Mouse (Mus musculus) thymus, postnatal 14 days (tissue): ENCODE measurements around the gene Sh2d3c.

Experiments used
- DNase-seq: peaks from one replicate; pipeline ENCODE4 v3.0.0; 2021

The Sh2d3c gene

DNA sequence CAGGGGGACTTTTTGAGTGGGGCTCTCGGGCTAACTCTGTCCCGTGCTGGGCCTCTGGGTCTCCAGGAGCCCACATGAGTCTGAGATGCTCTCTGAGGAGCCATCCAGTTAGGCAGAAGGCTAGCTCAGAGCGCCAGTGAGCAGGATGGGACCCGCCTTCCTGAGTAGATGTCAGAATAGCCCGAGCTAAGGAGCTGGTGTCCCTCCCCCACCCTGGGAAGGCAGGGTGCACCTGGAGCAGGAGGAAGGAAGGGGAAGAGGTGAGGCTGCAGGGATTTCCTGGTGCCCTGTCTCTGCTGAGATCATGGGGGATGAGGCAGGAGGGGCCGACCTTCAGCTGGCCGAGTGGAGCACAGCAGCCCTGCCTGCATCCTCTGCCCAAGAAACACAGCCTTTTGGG lies 7.6 kb downstream of the Sh2d3c start:
- peak; percentile 32 for DNase-seq

GRCm38 (mm10) chr2:32729547-32729946 lies 8.7 kb downstream of the Sh2d3c start:
- no peak for DNase-seq

DNA sequence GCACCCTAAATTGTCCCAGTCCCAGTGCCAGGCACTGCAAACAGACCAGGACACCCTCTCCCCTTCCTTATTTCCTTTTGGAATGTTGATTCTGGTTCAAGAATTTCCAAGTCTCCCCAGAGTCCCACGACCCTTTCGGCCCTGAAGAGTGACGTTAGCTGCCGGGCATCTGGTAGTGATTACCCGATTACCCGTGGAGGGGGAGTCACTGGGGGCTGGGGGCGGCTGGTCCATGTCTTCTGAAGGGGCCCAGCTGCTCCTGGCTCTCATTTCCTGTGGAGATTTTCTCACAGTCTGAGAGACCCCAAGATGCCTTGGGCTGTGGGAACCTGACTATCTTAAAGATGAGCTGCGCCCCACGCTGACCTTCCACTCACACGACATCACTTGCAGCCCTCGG lies 10.0 kb downstream of the Sh2d3c start:
- no peak for DNase-seq

DNA sequence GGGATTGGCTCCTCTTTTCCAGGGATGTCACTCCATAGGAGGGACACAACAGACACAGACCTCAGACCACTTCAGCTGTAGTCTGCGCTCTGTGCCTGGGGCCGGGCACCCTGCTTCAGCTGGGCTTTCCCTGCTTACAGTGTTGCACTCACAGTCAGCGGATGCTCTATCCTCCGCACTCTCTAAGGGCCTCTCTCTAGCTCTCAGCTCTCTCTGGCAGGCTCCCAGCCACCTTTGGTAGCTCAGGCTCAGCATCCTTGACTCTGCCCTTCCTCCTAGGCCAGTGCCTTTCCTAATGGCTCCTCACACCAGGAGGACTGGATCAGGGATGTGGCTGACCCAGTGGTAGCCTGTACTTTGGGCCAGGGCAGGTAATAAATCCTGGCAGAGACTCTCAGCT lies 11.1 kb downstream of the Sh2d3c start:
- no peak for DNase-seq

- no peak for DNase-seq
These were observed 11.8 kb downstream of the Sh2d3c start for GRCm38 (mm10) chr2:32732695-32733094.

GRCm38 (mm10) chr2:32734480-32734879 lies 13.6 kb downstream of the Sh2d3c start:
- DNase-seq, result no peak

DNA sequence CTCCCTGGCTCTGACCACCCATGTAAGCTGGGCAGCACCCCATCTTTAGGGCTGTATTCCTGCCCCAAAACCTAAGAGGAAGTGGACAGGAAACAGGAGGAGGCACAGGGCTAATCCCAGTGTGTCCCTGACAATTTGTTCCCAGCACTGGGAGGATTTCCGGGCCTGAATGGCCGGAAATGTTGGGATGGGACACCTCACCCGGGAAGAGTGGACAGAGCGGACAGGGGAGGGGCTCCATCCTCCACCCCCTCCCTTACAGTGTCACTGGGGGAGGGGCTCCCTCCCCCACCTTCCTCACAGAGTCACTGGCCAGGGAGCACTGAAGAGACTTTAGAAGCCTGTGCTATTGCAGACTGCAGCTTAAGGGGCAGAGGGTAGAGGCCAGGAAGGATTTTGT lies 14.1 kb downstream of the Sh2d3c start:
- DNase-seq, result no peak

DNA sequence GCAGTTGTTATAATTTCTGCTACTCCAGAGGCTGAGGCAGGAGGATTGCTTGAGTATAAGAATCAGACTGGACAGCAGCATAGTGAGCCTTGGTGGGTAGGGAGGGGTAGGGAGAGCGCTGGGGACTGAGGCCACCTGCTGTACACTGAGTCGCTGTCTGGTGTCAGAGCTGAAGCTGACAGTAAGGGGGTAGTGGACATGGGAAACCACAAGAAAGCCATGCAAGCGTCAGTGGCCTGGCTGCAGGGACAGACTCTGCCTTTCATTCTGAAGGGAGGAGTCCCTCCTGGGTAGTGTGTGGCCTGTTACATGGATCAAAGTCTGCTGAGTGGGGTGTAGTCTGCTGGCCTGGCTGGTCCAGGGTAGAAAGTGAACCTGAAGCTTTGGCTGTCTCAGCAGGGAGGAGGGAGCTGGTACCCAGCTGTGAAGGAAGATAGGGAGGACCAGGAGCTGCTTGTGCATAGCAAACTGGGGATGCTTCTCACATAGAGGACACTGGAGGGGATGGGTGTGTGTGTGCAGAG lies 15.5 kb downstream of the Sh2d3c start:
- DNase-seq, result no peak

GRCm38 (mm10) chr2:32737008-32737407 lies 16.2 kb downstream of the Sh2d3c start:
- DNase-seq, result no peak

- no peak for DNase-seq
These were observed 18.5 kb downstream of the Sh2d3c start for GRCm38 (mm10) chr2:32739311-32739710.

- DNase-seq, result no peak
These were observed 20.0 kb downstream of the Sh2d3c start, which contains the start of gene 6330409D20Rik for GRCm38 (mm10) chr2:32740916-32741272. TSS of gene 6330409D20Rik (minus strand) at chr2:32741016.

GRCm38 (mm10) chr2:32741273-32742172 lies 20.7 kb downstream of the Sh2d3c start:
- DNase-seq, result no peak

GRCm38 (mm10) chr2:32742173-32742531 lies 21.3 kb downstream of the Sh2d3c start:
- DNase-seq, result no peak

- DNase-seq, result no peak
These were observed 23.6 kb downstream of the Sh2d3c start for GRCm38 (mm10) chr2:32744272-32744982.

DNA sequence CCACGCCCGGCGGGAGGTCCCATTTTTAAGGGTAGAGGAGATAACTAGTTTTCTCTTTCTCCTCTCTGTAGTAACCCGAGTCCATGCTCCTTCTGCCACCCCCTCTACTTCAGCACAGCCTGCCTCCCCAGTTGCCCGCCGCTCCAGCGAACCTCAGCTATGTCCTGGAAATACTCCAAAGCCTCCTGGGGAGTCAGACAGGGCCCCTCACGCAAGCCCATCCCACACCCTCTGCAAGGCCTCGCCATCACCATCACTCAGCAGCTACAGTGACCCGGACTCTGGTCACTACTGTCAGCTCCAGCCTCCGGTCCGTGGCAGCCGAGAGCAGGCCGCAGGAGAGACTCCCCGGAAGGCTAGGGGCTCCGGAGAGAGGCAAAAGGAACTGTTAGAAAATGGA lies 28.2 kb downstream of the Sh2d3c start:
- DNase-seq, result no peak

DNA sequence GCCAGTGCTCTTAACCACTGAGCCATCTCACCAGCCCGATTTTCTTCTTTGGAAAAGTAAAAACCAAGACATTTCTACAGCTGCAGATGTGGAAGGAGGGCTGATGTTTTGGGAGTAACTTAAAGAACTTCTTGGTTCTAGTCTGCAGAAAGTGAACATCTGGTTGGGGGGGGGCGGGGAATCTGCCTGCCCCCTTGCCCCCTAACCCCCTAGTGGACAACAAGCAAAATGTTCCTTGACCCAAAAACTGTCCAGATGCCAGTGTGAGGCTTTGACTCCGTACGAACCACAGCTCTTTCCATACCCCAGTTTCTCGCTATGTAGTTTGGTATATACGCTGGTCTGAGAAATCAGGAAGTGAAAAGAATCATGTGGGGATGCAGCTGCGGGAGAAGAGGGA lies 29.3 kb downstream of the Sh2d3c start:
- no peak for DNase-seq

GRCm38 (mm10) chr2:32750887-32751664 lies 30.2 kb downstream of the Sh2d3c start:
- no peak for DNase-seq

- DNase-seq, result no peak
These were observed 30.8 kb downstream of the Sh2d3c start for GRCm38 (mm10) chr2:32751665-32752033.

GRCm38 (mm10) chr2:32752181-32752580 lies 31.3 kb downstream of the Sh2d3c start:
- DNase-seq, result no peak

GRCm38 (mm10) chr2:32756674-32757055 lies 35.8 kb downstream of the Sh2d3c start:
- DNase-seq, result no peak

GRCm38 (mm10) chr2:32757056-32757845 lies 36.4 kb downstream of the Sh2d3c start, which contains the start of gene Tor2a:
TSS of gene Tor2a (plus strand) at chr2:32757234.
- peak; percentile 99 for DNase-seq

GRCm38 (mm10) chr2:32758503-32758902 lies 37.6 kb downstream of the Sh2d3c start:
- DNase-seq, result peak; percentile 21
